Mouse (Mus musculus) cerebellum, adult 11-12 months (tissue): ENCODE measurements around the gene Trex2.
"Not testable (repeated sequence)": the region's sequence is repeated elsewhere in the genome, so short reads cannot be mapped to it uniquely, and the experiment has no call there.

Experiments
- DNase-seq: peaks from one replicate; pipeline ENCODE4 v3.0.0; 2022

The Trex2 gene

DNA sequence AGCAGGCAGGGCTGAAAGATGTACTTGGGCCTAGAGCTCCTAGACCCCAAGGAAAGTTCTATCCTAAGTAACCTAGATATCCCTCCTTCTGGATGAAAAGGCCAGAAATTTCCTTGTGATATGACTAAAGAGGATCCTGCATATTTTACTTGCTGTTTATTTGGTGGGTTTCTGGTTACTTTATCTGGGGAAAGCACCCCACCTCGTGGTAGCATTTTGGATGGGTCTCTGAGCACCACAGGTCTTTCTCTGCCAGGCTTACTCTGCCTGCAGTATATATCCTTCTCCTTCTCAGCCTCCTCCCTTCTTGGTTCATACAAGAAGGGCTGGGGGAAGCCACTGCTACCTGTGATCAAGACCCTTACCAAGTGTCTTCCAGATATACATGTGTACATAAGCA lies 22.4 kb downstream of the Trex2 start:
- no peak for DNase-seq

- DNase-seq = no peak
Measured at GRCm38 (mm10) chrX:73410880-73411517, 24.1 kb downstream of the Trex2 start, which contains the start of gene Zfp92. TSS of gene Zfp92 (plus strand) at chrX:73411096.

GRCm38 (mm10) chrX:73401616-73402015 lies 33.5 kb downstream of the Trex2 start:
- no peak for DNase-seq

DNA sequence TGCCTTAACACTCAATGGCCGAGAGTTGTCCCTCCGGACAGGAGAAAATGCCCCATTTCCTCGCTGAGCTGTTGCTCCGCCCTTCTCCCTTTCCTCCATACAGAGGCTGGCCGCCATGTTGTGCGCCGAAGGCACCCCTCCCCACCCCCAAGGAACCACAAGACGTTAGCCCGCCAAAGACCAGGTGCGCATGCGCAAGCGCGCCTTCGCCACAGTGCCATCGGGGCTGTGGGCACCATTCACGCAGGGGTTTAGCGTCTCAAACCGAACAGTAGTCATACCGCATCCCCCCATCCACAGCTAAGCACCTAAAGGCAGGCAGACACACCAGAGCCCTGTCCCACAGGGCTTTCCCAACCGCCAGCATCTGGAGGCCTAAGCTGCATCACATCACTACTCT lies 34.2 kb downstream of the Trex2 start:
- no peak for DNase-seq

- not testable (repeated sequence) for DNase-seq
Measured at GRCm38 (mm10) chrX:73398636-73399035, 36.5 kb downstream of the Trex2 start, which contains the start of gene Gm18336. TSS of gene Gm18336 (minus strand) at chrX:73398736.

- no peak for DNase-seq
Measured at GRCm38 (mm10) chrX:73396446-73396845, 38.7 kb downstream of the Trex2 start.

GRCm38 (mm10) chrX:73391481-73391880 lies 43.7 kb downstream of the Trex2 start:
- no peak for DNase-seq

- DNase-seq = no peak
Measured at GRCm38 (mm10) chrX:73384924-73385323, 50.2 kb downstream of the Trex2 start.

DNA sequence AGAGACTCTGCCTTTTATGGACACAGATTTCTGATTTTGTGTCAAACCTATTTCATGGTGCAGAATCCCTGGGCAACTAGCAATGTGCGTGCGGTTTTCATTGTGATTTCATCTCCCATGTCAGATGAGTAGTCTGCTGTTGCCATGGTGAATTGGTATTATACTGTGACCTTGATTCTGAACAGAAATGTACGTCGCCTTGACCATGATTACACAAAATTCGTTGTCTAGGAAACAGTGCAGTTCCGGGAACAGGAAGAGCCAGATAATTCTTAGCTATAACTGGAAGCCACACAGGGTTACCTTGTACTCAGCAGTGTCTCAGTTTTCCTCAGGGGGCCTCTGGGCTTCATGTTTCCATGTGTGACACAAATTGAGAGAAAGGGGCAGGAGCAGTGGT lies 50.7 kb downstream of the Trex2 start:
- DNase-seq = no peak
